Mouse (Mus musculus): ENCODE measurements around the gene Tspan1.

DNA sequence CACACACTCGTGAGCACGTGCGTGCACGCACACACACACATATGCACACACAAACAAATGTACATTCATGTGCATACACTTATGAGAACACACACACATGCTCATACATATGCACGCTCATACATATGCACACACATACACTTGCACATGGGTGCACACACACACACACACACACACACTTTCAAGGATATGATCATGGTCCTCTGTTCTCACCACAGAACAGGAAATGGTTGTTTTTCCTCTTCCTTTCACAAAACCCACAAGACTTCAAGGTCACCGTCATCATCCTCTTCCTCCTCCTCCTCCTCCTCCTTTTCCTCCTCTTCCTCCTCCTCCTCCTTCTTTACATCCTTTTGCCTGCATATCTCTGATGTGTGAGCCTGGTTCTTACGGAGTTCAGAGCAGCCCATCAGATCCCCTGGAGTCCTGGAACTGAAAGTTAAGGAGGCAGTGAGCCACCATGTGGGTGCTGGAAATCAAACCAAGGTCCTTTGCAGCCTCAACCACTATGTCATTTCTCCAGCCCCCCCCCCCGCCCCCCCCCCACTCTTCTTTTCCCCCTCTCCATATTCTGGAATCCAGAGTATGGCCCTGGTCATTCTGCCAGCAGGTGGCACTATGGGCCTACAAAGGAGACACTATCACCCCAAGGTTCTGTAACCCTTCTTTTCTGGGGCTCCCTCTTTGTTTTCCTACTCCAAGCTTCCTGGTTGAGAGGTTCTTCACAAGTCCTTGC, 1.4 kb upstream of the Tspan1 start:
- TF ChIP-seq POLR2AphosphoS2 (IDR thresholded peaks at IDR 0.05; ENCODE audit: insufficient read length, low read depth) = no peak
- no peak for TF ChIP-seq POLR2A (IDR thresholded peaks at IDR 0.05; ENCODE audit: insufficient read length, low read depth)
- TF ChIP-seq TCF12 (IDR thresholded peaks at IDR 0.05; ENCODE audit: insufficient read depth, poor library complexity, severe bottlenecking) = no peak
- TF ChIP-seq CEBPB (IDR thresholded peaks at IDR 0.05; ENCODE audit: insufficient read depth, poor library complexity, severe bottlenecking) = no peak
- no peak for TF ChIP-seq TCF3 (IDR thresholded peaks at IDR 0.05; ENCODE audit: insufficient read length, low read depth)
- no peak for TF ChIP-seq MYOD1 (IDR thresholded peaks at IDR 0.05; ENCODE audit: control insufficient read depth in 1 of 3, insufficient read length in 2 of 3, low read depth in 2 of 3)
- TF ChIP-seq MYOG (IDR thresholded peaks at IDR 0.05; ENCODE audit: control insufficient read depth in 1 of 3, insufficient read depth in 1 of 3, insufficient read length in 2 of 3, low read depth in 2 of 3) = no peak
- TF ChIP-seq MAX (IDR thresholded peaks at IDR 0.05; ENCODE audit: low read depth) = no peak
- TF ChIP-seq SRF (IDR thresholded peaks at IDR 0.05; ENCODE audit: control insufficient read depth, insufficient read length, low read depth) = no peak
- TF ChIP-seq USF1 (IDR thresholded peaks at IDR 0.05; ENCODE audit: low read depth) = no peak
- no peak for TF ChIP-seq E2F4 (IDR thresholded peaks at IDR 0.05; ENCODE audit: insufficient read depth)
- TF ChIP-seq REST (IDR thresholded peaks at IDR 0.05; ENCODE audit: insufficient read depth, insufficient read length) = no peak

Measured in myocyte (in vitro differentiated cells).